Mouse (Mus musculus) limb, embryonic 15.5 days (tissue): ENCODE measurements around the gene Sec24b. TPM values are rescaled to one million over a fixed set of nuclear protein-coding genes. Genes with fewer than 3 reads are reported as not detected.

ENCODE experiments used
- ATAC-seq: fragments of 200-750 bp; cut with Nextera tagmentation; 2 replicates; pipeline ENCODE4 v1.8.0; 2017; ENCODE audit warnings: low read depth, moderate TSS enrichment; ENCODE audit not compliant: insufficient number of reproducible peaks, low FRiP score, low TSS enrichment
- H3K27ac ChIP-seq: fragments of 300-500 bp; sonication (generic); 2 replicates; pipeline ENCODE4 v1.5.1; 2015; ENCODE audit warnings: moderate library complexity, mild to moderate bottlenecking, inconsistent platforms
- H3K27me3 ChIP-seq: fragments of 300-500 bp; sonication (generic); 2 replicates; pipeline ENCODE4 v1.6.1; 2015; ENCODE audit warnings: inconsistent platforms
- H3K36me3 ChIP-seq: fragments of 300-500 bp; sonication (generic); 2 replicates; pipeline ENCODE4 v1.6.1; 2015; ENCODE audit warnings: inconsistent platforms
- H3K4me1 ChIP-seq: fragments of 300-500 bp; sonication (generic); 2 replicates; pipeline ENCODE4 v1.6.1; 2015; ENCODE audit warnings: inconsistent platforms
- H3K4me2 ChIP-seq: fragments of 300-500 bp; sonication (generic); 2 replicates; pipeline ENCODE4 v1.6.1; 2015; ENCODE audit warnings: mild to moderate bottlenecking, inconsistent platforms
- H3K4me3 ChIP-seq: fragments of 300-500 bp; sonication (generic); 2 replicates; pipeline ENCODE4 v1.5.1; 2015; ENCODE audit warnings: mild to moderate bottlenecking, inconsistent platforms
- H3K9ac ChIP-seq: fragments of 300-500 bp; sonication (generic); 2 replicates; pipeline ENCODE4 v1.6.1; 2015; ENCODE audit warnings: inconsistent platforms
- H3K9me3 ChIP-seq: fragments of 300-500 bp; sonication (generic); 2 replicates; pipeline ENCODE4 v1.6.1; 2016; ENCODE audit warnings: inconsistent platforms
- WGBS: fragments of 180-500 bp; shearing (Covaris S2); methylation state at CpG from one replicate; pipeline ENCODE4 v1.1.7; 2015; 5-methylcytosine and 5-hydroxymethylcytosine counted together
- polyA plus RNA-seq: library from polyadenylated mRNA; unstranded; fragments of >200 nt; fragmentation: Nextera tagmentation; extraction: Ambion mirVana; gene quantifications from 2 replicates; pipeline ENCODE4 v1.2.1, GENCODE M21; 2015

Gene Sec24b
- polyA plus RNA-seq, 1 experiment from 2014 or later: 30.0 TPM

- Histone ChIP-seq H3K9ac (no peak overlapping the region), H3K27ac (no peak overlapping the region), H3K27me3 (no peaks in the 10 kb centered on the region), H3K9me3 (no peaks in the 10 kb centered on the region), H3K36me3 (peaks cover 4% of the 10 kb centered on the region), H3K4me3 (no peak overlapping the region), H3K4me1 (peaks cover 42% of the 10 kb centered on the region), H3K4me2 (no peak overlapping the region)
- ATAC-seq: no peak
- 68% methylated on average over 6 of the region's 6 CpGs for WGBS
These were observed 8.6 kb downstream of the Sec24b start for GRCm38 (mm10) chr3:130052541-130053298.

DNA sequence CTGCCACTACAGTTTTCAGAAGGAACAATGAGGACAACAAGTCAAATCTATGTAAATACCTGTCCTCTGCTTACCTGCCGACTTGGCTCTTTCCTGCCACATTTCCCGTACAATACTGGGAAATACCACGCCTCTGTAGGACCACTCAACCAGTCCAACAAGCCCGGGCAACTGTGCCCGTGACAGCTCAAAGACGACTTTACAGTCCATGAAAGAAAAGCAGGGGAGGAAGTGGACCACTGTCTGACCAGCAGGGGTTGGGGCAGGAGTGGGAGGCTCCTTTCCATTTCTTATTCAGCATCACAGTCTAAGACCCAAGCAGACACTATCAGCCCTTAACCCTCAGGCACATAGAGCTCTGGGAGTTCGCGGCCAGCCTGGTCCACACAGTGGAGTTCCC, 9.2 kb downstream of the Sec24b start:
- Histone ChIP-seq H3K4me1 (peaks cover 37% of the 10 kb centered on the region), H3K27ac (no peak overlapping the region), H3K36me3 (peaks cover 2% of the 10 kb centered on the region), H3K4me3 (no peak overlapping the region), H3K27me3 (no peaks in the 10 kb centered on the region), H3K4me2 (no peak overlapping the region), H3K9ac (no peak overlapping the region), H3K9me3 (no peaks in the 10 kb centered on the region)
- ATAC-seq: no peak
- 73% methylated on average over 8 of the region's 8 CpGs for WGBS

DNA sequence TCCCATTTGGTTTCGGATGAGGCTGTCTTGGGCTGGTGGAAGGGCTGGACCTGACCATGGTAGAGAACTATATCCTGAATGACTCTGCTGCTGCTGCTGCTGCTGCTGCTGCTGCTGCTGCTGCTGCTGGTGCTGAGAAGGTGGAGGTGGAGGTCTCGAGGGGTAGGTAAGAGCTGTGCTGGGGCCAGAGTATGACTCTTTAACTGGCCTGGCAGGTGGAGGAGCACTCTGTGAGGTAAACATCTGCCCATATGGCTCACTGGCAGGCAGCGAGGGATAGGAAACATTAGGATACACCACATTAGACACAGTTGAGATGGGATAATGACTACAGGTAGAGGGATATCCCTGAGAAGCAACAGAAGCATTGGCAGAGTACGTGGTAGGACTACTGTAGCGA, 20.6 kb downstream of the Sec24b start:
- H3K4me2 ChIP-seq: no peak overlapping the region
- no peak overlapping the region for H3K9ac ChIP-seq
- no peaks in the 10 kb centered on the region for H3K27me3 ChIP-seq
- WGBS: 92% methylated on average over 5 of the region's 5 CpGs
- ATAC-seq: no peak
- peaks cover 56% of the 10 kb centered on the region for H3K36me3 ChIP-seq
- no peak overlapping the region for H3K27ac ChIP-seq
- no peaks in the 10 kb centered on the region for H3K4me1 ChIP-seq
- H3K9me3 ChIP-seq: peaks cover 5% of the 10 kb centered on the region; the same call in 1 of the 2 replicates
- no peak overlapping the region for H3K4me3 ChIP-seq

DNA sequence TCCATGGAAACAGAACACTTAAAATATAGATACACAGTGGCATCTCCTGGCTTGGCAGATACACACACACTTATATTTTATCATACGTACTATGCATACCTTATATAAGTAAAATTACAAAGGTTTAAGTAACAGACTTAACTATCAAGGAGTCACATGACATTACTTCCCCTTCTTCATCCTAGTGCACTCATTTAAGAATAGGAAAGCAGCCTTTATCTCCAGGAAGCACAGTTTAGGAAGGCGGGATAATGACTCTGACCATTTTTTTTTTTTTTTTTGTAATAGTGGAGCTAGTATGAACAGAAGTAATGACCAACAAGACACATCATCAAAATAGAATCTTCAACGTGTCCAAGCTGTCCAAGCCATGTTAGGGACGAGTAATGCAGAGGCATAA, 21.3 kb downstream of the Sec24b start:
- no peak overlapping the region for H3K4me3 ChIP-seq
- peaks cover 5% of the 10 kb centered on the region; the same call in 1 of the 2 replicates for H3K9me3 ChIP-seq
- H3K4me2 ChIP-seq: no peak overlapping the region
- H3K36me3 ChIP-seq: peaks cover 63% of the 10 kb centered on the region
- no peaks in the 10 kb centered on the region for H3K27me3 ChIP-seq
- 86% methylated on average over 4 of the region's 4 CpGs for WGBS
- ATAC-seq: no peak
- no peak overlapping the region for H3K27ac ChIP-seq
- H3K4me1 ChIP-seq: no peaks in the 10 kb centered on the region
- H3K9ac ChIP-seq: no peak overlapping the region

- no peak for ATAC-seq
- H3K36me3 ChIP-seq: peaks cover 72% of the 10 kb centered on the region
These were observed 32.6 kb downstream of the Sec24b start for GRCm38 (mm10) chr3:130028741-130029140.

DNA sequence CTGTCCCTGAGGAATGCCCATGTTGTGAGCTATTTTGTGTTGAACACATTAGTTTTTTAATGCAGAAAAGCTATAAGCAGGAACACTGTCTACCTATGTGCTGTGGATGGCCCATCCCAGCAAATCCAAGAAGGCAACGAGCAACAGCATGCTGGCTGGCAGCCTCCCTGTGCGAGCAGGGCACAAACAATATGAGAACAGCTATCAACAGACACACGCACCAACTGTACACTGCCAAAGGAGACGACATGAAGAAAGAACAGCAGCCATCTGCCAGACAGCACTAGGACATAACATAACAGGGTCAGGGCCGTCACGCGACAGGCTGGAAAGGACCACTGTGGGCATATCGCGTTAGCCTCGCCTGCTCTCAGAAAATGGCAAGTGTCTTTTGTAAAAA, 35.2 kb downstream of the Sec24b start:
- no peaks in the 10 kb centered on the region for H3K4me1 ChIP-seq
- H3K4me2 ChIP-seq: no peak overlapping the region
- peaks cover 68% of the 10 kb centered on the region for H3K36me3 ChIP-seq
- no peak for ATAC-seq
- 88% methylated on average over 10 of the region's 10 CpGs for WGBS
- no peaks in the 10 kb centered on the region for H3K9me3 ChIP-seq
- H3K9ac ChIP-seq: no peak overlapping the region
- no peak overlapping the region for H3K4me3 ChIP-seq
- H3K27me3 ChIP-seq: no peaks in the 10 kb centered on the region
- no peak overlapping the region for H3K27ac ChIP-seq

More at GRCm38 (mm10) chr3:130028741-130029140, 32.6 kb downstream of the Sec24b start:
- H3K4me2 ChIP-seq: no peak overlapping the region
- no peaks in the 10 kb centered on the region for H3K4me1 ChIP-seq
- no peak overlapping the region for H3K27ac ChIP-seq
- no peaks in the 10 kb centered on the region for H3K9me3 ChIP-seq
- no peak overlapping the region for H3K9ac ChIP-seq
- no peak overlapping the region for H3K4me3 ChIP-seq
- no peaks in the 10 kb centered on the region for H3K27me3 ChIP-seq
- 90% methylated on average over 5 of the region's 5 CpGs for WGBS

DNA sequence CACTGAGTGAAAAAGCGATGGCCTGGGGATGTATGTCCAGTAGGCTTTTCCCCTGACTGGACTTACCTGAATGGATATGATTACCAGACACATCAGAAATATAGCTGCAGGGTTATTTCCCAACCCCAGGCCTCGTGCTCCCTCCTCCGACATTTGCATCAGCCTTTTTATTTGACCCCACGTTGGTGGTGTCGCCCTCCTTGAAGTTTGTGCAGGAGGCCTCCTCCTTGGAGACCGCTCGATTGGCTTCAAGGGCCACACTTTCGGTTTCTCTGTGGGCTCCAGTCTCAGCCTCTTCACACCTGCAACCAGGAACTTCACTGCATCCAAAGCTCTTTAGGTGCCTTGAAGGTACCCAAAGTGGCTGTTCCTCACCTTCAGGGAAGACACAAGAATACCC, 35.8 kb downstream of the Sec24b start:
- Histone ChIP-seq H3K9ac (no peak overlapping the region), H3K27ac (no peak overlapping the region), H3K9me3 (no peaks in the 10 kb centered on the region), H3K27me3 (no peaks in the 10 kb centered on the region), H3K4me2 (no peak overlapping the region), H3K4me3 (no peak overlapping the region), H3K36me3 (peaks cover 63% of the 10 kb centered on the region), H3K4me1 (no peaks in the 10 kb centered on the region)
- ATAC-seq: no peak
- WGBS: 87% methylated on average over 8 of the region's 8 CpGs

GRCm38 (mm10) chr3:130012943-130013342, 48.4 kb downstream of the Sec24b start:
- Histone ChIP-seq H3K4me3 (no peak overlapping the region), H3K4me1 (no peaks in the 10 kb centered on the region), H3K27ac (no peak overlapping the region), H3K4me2 (no peak overlapping the region), H3K36me3 (peaks cover 24% of the 10 kb centered on the region), H3K9me3 (no peaks in the 10 kb centered on the region), H3K27me3 (no peaks in the 10 kb centered on the region), H3K9ac (no peak overlapping the region)
- 74% methylated on average over 2 of the region's 2 CpGs for WGBS
- ATAC-seq: no peak

- H3K9ac ChIP-seq: no peak overlapping the region
- H3K27ac ChIP-seq: no peak overlapping the region
- WGBS: 61% methylated on average over 1 of the region's 1 CpGs
- no peak for ATAC-seq
- H3K36me3 ChIP-seq: peaks cover 34% of the 10 kb centered on the region
- no peaks in the 10 kb centered on the region for H3K9me3 ChIP-seq
- no peak overlapping the region for H3K4me3 ChIP-seq
- H3K4me2 ChIP-seq: no peak overlapping the region
- H3K4me1 ChIP-seq: no peaks in the 10 kb centered on the region
- no peaks in the 10 kb centered on the region for H3K27me3 ChIP-seq
These were observed 50.1 kb downstream of the Sec24b start for GRCm38 (mm10) chr3:130011236-130011635.

DNA sequence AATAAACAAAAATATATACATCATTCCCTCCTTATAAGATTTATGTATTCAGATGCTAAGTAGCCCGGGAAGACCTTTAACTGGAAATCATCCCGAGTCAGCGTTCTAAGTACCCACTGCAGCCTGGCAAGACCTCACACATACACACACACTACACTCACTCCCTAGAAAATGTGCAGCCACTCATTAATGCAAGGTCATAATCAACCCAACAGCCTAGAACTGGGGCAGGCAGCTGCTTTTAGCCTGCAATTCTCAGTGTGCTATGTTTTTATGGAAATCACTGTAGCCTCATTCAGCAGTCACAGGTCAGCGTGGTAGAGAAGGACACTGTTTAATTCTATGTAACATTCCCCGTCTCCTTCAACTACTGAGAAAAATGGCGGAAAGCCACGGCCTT, 55.2 kb downstream of the Sec24b start:
- Histone ChIP-seq H3K36me3 (peaks cover 69% of the 10 kb centered on the region), H3K4me2 (no peak overlapping the region), H3K9ac (no peak overlapping the region), H3K4me1 (no peaks in the 10 kb centered on the region), H3K27me3 (no peaks in the 10 kb centered on the region), H3K27ac (no peak overlapping the region), H3K9me3 (no peaks in the 10 kb centered on the region), H3K4me3 (no peak overlapping the region)
- 93% methylated on average over 7 of the region's 7 CpGs for WGBS
- no peak for ATAC-seq

- Histone ChIP-seq H3K27me3 (no peaks in the 10 kb centered on the region), H3K9ac (no peak overlapping the region), H3K4me2 (no peak overlapping the region), H3K36me3 (peaks cover 83% of the 10 kb centered on the region), H3K4me1 (no peaks in the 10 kb centered on the region), H3K9me3 (no peaks in the 10 kb centered on the region), H3K4me3 (no peak overlapping the region), H3K27ac (no peak overlapping the region)
- ATAC-seq: no peak
- WGBS: 96% methylated on average over 11 of the region's 11 CpGs
These were observed 60.4 kb downstream of the Sec24b start for GRCm38 (mm10) chr3:130000926-130001325.

DNA sequence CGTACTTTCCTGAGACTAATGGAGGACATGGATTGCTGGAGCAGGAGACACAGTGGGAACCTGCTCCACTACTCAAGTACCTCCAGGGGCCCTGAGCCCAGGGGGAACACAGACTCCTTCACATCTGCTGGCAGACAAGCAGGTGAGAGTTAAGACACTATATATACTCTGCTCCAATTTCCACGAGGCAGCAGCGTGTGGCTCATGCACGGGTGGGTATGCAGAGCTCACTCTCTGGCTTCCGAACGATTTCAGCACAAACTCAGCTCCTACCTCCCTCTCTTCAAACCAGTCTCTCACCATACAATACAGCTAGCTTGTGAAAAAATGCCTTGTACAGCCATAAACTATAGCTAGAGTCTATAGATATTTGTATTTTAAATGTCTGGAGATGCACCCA, 62.8 kb downstream of the Sec24b start:
- Histone ChIP-seq H3K9me3 (no peaks in the 10 kb centered on the region), H3K27me3 (no peaks in the 10 kb centered on the region), H3K36me3 (peaks cover 85% of the 10 kb centered on the region), H3K27ac (no peak overlapping the region), H3K4me2 (no peak overlapping the region), H3K4me3 (no peak overlapping the region), H3K9ac (no peak overlapping the region), H3K4me1 (no peaks in the 10 kb centered on the region)
- WGBS: 88% methylated on average over 6 of the region's 6 CpGs
- no peak for ATAC-seq

DNA sequence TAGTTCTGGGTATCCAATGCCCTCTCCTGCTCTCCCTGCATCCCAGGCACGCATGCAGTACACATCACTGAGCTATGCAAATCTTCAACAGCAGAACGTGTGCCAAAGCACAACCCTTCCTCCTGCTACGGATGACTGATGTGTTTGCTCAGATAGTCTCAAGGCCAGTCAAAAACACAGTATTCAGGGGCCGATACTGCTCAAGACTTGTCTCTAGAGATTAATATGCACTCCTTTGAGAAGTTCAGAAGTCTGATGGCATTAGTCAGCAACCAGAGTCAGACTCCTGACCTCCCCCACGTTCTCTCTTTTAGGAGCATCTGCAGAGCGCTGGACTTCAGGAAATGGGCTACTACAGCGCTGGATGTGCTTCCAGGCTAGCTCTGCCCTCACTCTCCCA, 63.4 kb downstream of the Sec24b start:
- H3K36me3 ChIP-seq: peaks cover 87% of the 10 kb centered on the region
- 82% methylated on average over 7 of the region's 7 CpGs for WGBS
- H3K4me1 ChIP-seq: no peaks in the 10 kb centered on the region
- H3K9ac ChIP-seq: no peak overlapping the region
- no peaks in the 10 kb centered on the region for H3K9me3 ChIP-seq
- H3K27ac ChIP-seq: no peak overlapping the region
- H3K27me3 ChIP-seq: no peaks in the 10 kb centered on the region
- no peak for ATAC-seq
- no peak overlapping the region for H3K4me3 ChIP-seq
- H3K4me2 ChIP-seq: no peak overlapping the region
